Mouse (Mus musculus): ENCODE data around the gene Shroom3. TPM values are rescaled to one million over a fixed set of nuclear protein-coding genes. Genes with fewer than 3 reads are reported as not detected.

Shroom3 gene
- not detected for polyA plus RNA-seq (2017; shearing (Covaris generic))

GRCm38 (mm10) chr5:92683351-92683807 lies at the start of gene Shroom3:
Gene Shroom3, plus strand, starts transcription at chr5:92683435.

DNA sequence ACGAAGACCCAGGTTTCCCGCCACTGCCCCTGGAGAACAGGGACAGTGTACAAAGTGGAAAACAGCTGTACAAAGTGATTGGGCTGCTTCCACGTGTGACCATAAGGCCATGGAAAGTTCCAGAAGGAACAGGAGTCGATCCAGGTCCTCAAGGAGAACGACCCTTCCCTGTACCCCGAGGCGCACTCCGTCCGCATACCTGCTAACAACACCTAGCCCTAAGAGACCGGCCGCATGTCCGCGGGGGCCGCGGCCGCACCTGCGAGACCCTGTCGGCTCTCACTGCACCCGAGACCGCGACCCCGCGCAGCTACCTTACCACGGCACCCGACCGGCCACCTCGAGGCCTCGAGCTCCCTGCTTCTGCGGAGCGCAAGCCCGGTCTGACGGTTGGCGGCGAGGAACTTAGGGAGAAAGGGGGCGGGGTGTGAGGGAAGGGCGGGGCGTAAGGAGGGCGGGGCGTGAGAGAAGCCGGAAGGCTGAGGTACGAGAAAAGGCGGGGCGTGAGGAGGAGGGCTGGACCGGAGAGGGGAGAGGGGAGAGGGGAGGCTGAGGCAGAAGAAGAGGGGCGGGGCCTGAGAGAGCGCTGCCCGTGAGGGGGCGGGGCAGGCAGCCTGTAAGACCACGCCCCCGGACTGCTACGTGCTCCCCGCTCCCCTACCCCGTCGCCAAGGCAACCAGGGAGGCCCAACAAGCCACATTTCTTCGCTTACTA lies 8.2 kb upstream of the Shroom3 start, which contains the start of gene Ccdc158:
TSS of gene Ccdc158 (minus strand) at position 413 of the 715 bp plus-strand sequence.

Other genes with a start within 250 kb of the Shroom3 start
- 48.7 TPM for gene Nup54, start 248.2 kb upstream of the Shroom3 start, polyA plus RNA-seq (2017; shearing (Covaris generic))
- 29.7 TPM for gene Scarb2, start 176.6 kb upstream of the Shroom3 start, polyA plus RNA-seq (2017; shearing (Covaris generic))
- not detected for gene Fam47e, start 128.4 kb upstream of the Shroom3 start, polyA plus RNA-seq (2017; shearing (Covaris generic))
- 0.32 TPM for gene Stbd1, start 80.4 kb upstream of the Shroom3 start, polyA plus RNA-seq (2017; shearing (Covaris generic))
- 0.14 TPM for gene Ccdc158, start 8.2 kb upstream of the Shroom3 start, polyA plus RNA-seq (2017; shearing (Covaris generic))

All from naive thymus-derived CD4-positive, alpha-beta T cell, adult 5 months (primary cell).